Mouse (Mus musculus): ENCODE measurements around the gene Pax5.
A peak's percentile ranks its signal among the peaks of the same experiment; 100 is the strongest.

Gene Pax5

DNA sequence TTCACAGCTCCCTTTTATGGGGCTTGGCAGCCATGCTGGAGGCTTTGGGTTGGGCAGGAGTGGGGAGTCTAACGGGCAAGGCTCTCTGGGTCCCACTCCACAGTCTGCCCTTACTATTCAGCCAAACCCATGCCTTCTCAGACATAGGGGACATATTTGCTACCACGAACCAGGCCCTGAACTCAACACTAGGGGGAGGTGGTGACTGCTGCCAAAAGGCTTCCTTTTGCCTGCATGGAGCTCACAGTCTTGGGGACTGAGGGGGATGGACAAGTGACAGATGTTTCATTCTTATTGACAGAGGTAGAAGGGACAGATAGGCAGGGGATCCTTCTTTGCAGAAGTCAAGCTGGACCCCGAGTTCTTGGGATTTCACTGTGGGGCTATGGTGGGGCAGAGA lies 42.1 kb downstream of the Pax5 start:
- peak; percentile 36 for DNase-seq (ENCODE audit: low read depth, low spot score)

DNA sequence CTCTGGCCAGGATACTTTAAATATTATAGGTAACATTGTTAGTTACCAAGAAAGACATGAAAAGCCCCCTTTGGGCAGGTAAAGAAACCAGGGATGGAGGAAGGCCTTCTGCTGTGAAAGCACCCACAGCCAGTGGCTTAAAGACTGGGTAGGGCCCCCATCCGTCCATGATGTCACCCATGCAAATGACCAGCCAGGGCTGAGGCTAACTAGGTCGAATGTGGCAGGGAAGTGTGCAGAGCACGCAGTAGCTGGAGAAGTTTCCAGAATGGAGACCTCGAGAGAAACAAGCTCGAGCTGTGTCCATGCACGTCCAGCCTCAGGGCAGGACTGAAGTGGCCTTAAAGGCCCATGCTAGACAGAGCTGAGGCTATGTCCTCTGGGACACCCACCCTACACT lies 42.9 kb downstream of the Pax5 start:
- DNase-seq (ENCODE audit: low read depth, low spot score): no peak

DNA sequence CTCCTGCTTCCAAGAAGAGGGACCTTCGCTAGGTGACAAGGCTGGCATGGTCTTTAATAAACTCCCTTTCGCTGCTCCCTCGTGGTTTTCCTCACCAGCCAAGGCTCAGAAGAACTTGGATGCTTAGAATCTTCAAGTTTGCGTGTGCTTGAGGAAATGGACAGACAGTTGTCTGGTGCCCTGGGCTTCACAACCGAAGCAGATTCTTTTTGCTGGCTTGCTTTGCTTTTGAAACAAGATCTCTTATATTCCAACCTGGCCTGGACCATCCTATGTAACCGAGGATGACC lies 45.6 kb downstream of the Pax5 start:
- DNase-seq (ENCODE audit: low read depth, low spot score): no peak

DNA sequence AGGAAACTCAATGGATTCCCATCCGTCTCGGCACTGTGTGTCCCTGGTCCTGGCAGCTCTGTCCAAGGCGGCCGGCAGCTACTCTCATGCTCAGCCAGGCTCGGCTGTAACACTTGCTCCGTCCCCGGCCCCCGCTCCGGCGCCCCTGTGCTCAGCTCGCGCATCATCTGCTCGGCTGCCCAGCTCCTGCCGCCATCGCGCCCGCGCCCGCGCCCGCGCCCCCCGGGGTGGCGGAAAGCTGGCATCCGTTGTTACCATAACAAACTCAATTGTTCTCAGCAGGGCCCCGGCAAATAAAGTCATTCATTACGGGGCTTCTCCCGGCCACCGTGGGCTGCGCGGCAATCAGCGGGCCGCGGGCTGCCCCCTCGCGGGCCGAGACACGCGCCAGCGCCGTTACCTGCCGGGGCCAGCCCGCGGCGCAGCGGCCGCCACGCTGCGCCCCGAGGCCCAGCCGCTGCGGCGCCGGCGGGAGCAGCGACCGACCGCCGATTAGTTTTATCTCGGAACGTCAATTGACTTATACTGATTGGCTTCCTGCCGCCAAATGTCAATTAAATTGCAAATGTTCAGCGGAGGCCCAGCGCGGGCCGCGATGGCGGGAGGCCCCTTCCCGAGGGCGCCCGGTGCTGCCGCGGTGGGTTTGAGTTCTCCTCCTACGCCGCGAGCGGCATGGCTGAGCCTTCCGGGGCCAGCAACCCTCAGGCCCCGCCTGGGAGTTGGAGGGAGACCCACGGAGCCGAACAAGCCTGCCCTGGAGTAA lies 46.1 kb downstream of the Pax5 start:
- DNase-seq (ENCODE audit: low read depth, low spot score): peak; percentile 26

DNA sequence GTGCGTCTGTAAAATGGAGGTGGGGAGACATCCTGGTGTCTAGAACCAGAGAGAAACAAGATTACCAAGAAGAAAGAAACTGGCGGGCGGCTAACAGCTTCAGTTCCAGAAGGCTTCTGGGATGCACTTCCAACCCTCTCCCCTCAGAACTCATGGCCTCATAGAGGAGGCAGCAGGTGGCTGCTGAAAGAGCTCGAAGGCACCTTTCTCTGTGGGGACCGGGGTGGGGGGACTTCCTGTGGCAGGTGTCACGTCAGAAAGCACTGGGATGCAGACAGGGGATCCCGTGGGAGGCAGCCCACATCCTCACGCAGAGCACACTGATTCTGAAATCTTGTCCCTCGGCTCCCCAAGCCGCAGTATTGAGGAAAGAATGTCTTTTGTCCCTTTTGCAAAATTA lies 46.8 kb downstream of the Pax5 start:
- DNase-seq (ENCODE audit: low read depth, low spot score): no peak

DNA sequence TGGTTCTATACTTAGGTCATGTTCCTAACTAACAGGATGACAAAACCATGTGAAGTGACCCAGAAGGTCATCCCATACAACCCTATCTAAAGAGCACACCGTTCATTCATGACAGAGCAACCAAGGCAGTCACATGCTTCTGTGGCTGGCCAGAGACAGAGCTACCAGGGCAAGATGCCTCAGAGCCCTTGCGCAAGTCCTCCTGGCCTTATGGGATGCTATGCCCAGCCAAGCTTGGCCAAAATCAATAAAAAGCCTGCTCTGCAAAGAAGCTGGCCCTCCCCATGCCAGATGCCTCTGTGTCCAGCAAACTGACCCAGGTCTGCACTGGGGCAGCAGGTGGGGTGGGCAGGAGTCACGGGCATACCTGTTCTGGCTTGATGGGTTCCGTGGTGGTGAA lies 65.1 kb downstream of the Pax5 start:
- DNase-seq (ENCODE audit: low read depth, low spot score): no peak

DNA sequence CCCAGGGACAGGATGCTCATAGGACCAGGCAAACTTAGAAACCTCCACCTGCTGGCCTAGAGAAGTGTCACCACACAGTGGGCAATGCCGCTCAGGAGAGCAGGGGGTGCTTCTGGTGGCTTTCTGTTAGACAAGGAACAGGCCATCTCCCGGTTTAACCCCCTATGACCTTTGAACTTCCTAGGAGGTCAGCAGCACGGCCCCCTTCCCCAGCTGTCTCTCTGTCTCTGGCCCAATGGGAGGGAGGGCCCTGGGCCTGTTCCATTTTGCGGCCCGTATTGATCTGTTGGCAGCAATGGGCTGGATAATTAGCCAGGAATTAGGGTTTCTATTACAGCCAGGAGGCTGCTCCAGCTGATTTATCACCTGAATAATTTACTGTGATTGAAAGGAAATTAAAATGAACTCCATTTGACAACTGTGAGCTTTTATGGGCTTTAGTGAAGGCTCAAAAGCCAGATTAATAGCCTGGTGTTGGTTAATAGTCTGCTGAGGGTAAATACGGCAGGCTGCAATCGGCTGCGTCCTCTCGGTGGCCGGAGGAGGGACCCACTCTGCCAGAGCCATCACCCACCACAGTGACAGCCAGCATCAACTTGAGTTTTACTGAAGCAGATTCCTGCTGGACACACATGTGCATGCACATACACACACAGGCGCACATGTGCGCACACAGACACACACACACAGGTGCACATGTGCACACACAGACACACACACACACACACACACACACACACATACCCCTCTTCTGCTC lies 68.3 kb downstream of the Pax5 start:
- DNase-seq (ENCODE audit: low read depth, low spot score): no peak

DNA sequence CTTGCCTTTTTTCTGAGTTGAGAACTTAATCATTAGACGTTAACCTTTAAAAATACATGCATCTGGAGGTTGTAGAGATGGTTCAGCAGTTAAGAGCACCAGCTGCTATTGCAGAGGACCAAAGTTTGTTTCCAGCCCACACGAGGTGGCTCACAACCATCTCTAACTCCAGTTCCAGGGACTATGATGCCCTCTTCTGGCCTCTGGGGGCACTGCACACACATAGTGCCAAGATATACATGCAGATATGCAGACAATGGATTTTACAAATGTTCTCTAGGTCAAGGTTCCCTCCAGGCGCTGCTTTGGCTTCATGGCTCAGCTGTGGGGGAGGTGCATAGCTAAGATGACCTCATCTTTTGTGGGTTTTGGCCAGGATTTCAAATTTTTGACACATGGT lies 74.7 kb downstream of the Pax5 start:
- peak; percentile 52 for DNase-seq (ENCODE audit: low read depth, low spot score)

DNA sequence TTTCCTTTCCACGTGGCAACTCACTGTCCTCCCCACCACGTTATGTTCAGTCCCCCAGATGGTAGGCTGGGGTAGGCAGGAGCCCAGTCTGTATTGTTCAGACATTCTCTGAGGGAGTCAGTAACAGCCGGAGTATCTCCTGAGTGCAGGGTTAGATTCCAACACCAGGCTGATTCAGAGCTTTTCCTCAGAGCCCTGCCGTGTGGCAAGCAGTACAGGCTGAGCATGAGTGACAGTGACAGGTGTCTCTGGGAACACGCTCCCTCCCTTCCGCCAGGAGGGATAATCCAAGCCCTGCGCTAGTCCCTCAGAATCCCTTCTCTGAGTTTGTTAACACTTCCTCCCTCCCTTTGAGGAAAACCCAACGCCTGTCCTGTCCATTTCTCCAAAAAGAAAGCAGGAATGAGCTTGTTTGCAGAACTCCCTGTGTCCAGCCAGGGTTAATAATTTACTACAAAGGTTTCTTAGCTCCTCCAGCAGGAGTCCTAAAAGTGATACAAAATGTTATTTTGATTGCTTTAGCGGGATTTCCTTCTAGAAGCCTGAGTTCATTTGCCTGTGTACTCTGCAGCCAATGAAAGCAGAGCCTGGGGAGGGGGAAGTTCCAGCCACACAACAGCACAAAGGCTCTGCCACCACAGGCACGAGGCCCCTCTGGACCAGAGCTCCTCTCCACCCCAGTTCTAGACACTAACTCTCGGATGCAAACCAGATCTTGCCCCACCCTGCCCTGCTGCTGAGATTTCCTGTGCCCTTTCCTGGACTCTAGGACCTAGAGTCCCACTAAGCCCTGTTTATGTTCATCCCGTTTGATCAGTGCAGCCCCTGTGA lies 76.4 kb downstream of the Pax5 start:
- no peak for DNase-seq (ENCODE audit: low read depth, low spot score)

DNA sequence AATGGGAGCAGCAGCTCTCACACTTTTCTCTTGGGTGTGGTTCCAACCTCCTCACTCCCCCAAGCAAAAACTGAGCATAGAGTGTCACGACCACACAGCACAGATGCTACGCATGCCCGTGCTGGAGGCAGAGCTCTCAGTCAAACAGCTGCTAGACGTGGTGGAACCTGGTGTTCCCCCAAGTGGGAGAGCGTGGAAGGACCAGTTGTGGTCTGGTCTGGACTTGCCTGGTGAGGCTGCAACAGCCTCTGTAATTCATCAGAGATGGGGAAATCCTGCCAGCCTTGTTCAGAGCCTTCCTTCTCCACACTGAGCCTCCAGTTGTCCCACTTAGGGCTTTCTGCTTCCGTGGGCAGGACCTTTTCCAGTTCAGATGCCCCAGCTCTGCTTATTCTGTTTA lies 80.2 kb downstream of the Pax5 start:
- DNase-seq (ENCODE audit: low read depth, low spot score): peak; percentile 11

DNA sequence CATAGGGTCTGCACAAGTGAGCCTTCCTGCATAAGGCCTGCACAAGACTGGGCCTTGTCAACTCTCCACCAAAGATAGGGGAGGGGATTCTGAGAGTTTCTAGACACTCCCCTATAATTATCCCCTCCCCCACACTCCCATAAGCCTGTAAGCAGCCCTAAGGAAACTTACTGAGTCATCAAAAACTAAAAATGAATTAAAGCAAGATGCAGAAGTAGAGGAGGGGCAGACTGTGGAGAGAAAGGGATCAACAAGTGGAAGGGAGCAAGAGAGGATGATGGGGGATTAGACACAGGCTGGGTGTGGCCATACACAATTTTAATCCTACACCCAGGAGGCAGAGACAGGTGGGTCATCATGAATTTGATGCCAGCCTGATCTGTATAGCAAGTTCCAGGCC lies 82.4 kb downstream of the Pax5 start:
- DNase-seq (ENCODE audit: low read depth, low spot score): no peak

DNA sequence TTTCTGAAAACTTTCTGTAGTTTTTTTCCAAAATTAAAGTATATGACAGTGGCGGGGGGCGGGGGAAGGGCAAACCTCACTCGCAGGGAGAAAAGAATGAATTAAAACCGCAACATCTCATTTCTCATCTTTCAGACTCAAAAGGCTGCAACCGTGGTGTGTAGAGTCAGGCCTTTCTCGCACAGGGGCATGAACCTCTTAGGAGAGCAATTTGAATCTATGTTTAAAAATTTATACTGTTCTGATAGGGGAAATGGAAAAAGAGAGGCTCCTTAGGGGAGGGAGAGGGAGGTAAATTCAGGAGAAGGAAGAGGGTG lies 85.2 kb downstream of the Pax5 start:
- DNase-seq (ENCODE audit: low read depth, low spot score): no peak

DNA sequence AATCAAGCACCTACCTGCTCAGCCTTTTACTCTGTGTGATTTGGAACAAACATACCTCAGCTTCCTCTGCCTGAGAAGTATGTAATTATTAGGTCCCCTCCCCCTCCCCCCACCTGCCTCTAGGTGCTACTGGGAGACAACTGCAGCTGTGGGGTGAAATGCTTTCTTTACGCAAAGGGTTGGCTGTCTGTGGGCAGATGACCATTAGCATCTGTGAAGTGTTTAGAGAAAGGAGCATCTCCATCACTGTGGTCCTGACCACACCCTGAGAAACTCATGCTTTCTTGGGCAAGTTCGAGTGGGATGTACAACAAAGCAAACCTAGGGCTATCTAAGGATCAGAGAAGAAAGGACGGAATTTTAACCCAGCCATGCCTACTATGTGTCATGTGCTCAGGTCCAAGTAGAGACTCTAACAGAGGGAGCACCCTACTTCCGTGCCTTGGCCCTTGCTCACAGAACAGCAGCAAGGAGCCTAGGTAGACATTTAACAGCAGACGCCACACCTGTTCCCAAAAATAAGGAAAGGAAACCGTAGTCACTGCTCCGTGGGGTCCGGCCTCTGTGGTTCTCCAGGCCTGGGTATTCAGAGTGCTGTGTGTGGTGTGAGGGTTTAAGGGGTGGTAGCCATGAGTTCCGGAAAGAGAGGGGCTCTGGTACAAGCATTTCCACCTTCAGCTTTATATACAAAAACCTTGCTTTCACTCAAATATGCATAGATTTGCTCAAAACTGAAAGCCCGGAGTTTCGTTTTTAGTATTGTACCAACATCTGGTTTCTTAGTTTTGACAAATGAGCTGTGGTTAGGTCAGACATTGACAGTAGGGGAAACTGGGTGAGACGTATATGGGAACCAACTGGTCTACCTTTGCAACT lies 85.8 kb downstream of the Pax5 start:
- DNase-seq (ENCODE audit: low read depth, low spot score): peak; percentile 54

DNA sequence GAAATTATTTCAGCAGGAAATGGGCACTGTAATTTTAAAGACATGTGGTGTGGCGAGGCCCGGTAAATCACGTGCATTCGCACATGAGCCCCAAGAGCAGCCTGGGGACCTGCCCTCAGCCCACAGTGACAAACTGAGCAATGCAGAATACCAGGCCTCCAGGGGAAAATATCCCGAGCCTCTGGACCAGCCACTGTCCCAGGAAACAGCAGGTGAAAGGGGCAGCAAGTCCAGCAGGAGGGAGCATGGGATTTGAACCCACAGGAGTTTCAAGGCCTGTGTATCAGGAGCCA lies 86.9 kb downstream of the Pax5 start:
- DNase-seq (ENCODE audit: low read depth, low spot score): no peak

DNA sequence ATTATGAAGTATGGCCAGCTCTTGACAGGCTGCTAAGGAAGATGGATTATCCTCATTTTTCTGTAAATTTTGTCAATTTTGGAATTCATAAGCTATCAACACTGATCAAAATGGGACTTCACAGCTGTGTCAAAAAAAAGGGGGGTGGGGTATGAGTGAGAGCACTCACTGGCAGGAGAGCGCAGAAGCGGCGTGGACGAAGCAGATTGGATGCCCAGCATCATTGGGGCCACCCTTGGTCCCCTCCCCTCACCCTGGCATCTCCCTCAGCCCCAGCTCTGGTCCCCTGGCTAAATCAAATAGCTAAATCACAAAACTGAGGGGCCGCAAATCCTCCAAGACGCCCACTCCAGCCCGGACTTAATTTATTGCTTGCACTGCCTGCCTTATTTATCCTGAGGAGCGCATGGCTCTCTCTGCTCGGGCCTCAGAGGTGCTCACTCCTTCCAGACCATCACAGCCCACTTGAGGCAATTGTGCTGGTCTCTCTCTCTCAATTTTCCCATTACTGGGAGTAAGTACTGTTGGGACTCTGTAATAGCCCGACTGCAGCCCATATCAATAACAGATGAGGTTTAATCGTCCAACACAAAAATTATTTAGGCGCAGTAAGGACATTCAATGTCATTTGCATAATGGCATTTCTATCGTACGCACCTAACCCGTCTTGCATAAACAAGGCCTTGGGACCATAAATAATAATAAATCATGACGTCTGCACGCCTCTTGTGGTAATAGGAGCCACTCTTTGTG lies 87.4 kb downstream of the Pax5 start:
- no peak for DNase-seq (ENCODE audit: low read depth, low spot score)

DNA sequence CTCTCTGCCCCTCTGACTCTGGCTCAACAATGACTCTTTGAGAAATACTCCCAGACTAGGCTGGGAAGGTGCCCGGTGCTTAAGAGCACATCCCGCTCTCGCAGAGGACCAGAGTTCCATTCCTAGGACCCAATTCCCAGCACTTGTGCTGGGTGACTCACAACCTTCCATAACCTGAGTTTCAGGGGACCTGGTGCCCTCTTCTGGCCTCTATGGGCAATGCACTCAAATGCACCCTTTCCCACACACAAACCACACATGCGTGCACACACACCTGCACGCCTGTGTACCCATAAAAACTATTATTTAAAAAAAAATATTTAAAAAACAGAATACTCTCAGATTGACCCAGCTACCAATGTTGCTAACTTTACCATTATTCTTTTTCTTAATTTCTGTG lies 90.0 kb downstream of the Pax5 start:
- peak; percentile 10 for DNase-seq (ENCODE audit: low read depth, low spot score)

DNA sequence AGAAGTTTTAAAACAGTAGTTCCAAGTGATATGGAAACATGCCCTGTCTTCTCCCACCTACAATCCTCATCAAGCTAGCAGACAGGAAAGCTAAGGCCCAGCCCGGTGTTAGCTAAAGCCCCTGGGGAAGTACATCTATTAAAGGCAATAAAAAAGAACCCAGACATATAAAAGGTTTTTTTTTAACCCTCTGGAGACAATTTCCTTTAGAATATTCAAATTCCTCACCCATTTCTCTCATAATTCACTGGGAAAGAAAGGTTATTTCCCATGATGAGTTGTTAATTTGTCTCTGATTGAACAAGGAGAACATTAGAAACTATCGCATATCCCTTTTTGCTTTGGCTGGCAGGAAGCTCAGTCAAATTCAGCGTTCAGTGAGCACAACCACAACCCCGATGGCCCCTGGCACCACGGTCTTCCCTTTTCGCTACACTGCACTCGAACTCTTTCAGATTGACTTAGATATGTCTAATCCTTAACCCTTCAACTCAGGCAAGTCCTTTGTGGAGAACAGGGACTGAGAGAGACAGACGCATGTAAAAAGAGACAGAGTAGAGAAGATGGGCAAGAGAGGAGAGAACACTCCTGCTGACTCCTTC lies 96.1 kb downstream of the Pax5 start:
- DNase-seq (ENCODE audit: low read depth, low spot score): no peak

DNA sequence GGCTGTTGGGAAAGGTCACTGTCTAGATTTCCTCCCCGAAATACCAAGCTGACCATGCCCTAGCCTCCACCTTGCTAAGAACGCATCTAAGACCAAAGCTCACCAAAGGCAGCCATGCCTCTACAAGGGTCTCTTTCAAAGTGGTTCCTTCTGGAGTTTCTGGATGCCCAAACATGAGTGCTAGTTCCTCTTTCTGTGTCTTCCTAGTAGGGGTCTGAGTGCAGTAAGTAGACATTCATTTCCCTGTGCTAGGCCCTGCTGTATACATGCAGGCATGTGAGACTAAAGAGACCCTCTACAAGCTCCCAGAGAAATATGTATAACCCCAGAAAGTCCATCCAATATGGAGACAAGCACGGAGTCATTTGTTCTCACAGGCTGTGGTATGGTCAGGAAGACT lies 97.9 kb downstream of the Pax5 start:
- no peak for DNase-seq (ENCODE audit: low read depth, low spot score)

DNA sequence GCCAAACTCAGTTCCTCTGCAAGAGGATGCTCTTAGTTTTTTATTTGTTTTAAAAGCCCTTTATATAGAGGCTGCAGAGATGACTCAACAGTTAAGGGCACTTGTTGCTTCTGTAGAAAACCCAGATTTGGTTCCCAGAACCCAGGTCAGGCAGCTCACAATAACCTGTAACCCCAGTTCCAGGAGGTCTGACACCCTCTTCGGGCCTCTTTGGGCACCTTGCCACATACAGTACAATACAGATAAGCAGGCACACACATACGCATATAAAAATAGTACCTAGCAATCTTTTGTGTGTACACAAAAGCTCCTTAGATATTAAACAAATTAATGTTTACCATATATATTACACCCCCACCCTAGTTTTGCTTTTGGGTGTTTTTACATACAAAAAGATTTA lies 104.8 kb downstream of the Pax5 start:
- DNase-seq (ENCODE audit: low read depth, low spot score): no peak

DNA sequence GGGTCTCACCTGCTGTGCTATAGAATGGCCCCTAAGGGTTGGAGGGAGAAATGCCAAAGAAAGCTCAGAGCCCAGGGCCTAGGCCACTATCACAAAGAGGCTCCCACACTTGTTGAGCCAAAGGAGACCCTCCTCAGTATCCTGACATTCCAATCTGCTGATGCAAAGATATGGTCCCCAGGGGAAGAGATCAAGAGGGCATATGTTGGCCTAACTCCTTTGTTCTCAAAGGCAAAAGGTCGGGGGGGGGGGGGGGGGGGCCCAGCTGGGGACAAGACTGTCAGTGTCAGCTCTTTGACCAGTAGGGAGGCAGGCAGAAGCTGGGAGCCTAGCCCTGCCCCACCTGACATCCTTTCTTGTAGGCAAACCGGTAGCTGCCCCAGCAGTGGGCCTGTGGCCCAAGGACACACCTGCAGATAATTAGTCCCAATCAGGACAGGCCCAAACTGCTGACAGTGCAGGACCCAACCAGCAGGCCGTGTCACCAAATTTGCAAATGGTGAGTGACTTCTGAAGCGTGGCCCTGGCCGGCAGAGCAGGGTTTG lies 108.0 kb downstream of the Pax5 start:
- peak; percentile 8 for DNase-seq (ENCODE audit: low read depth, low spot score)

DNA sequence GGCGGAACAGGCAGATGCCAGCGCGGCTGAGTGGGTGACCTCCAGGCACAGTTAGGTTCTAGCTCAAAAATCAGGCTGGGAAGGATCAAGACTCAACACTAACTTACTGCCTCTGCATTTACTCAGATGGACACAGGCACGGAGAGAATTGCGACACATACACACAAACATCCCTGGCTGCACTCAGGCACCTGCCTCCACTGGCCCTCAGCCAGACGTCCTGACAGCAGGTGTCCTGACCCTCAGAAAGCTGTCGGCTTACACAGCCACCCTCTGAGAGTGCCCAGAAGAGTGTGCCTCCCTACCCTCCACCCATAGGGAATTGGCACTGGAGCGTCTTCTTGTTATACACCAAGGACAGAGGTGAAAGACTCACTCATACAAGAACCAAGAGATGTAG lies 108.9 kb downstream of the Pax5 start:
- DNase-seq (ENCODE audit: low read depth, low spot score): no peak
